Mouse (Mus musculus) stomach, postnatal 0 days (tissue): ENCODE measurements around the gene Ssc5d. TPM values are rescaled to one million over a fixed set of nuclear protein-coding genes. Genes with fewer than 3 reads are reported as not detected.
A peak's percentile ranks its signal among the peaks of the same experiment; 100 is the strongest.

ENCODE experiments used
- ATAC-seq: fragments of 200-750 bp; cut with Nextera tagmentation; 2 replicates; pipeline ENCODE4 v1.8.0; 2017; ENCODE audit not compliant: low FRiP score, low TSS enrichment
- DNase-seq: peaks from one replicate; pipeline ENCODE4 v3.0.0-alpha.2; 2016; ENCODE audit warnings: low spot score
- H3K27ac ChIP-seq: fragments of 300-500 bp; sonication (generic); replicated peaks from 2 replicates; pipeline ENCODE4 v1.5.1; 2014; ENCODE audit warnings: mild to moderate bottlenecking, control low read depth
- H3K27me3 ChIP-seq: fragments of 300-500 bp; sonication (generic); 2 replicates; pipeline ENCODE4 v1.6.1; 2014; ENCODE audit warnings: low read length; ENCODE audit not compliant: control insufficient read depth, insufficient read depth
- H3K36me3 ChIP-seq: fragments of 300-500 bp; sonication (generic); 2 replicates; pipeline ENCODE4 v1.6.1; 2014; ENCODE audit warnings: low read length, mixed read lengths; ENCODE audit not compliant: control insufficient read depth, insufficient read depth
- H3K4me1 ChIP-seq: fragments of 300-500 bp; sonication (generic); replicated peaks from 2 replicates; pipeline ENCODE4 v1.6.1; 2014; ENCODE audit warnings: antibody characterized with exemption; ENCODE audit not compliant: control insufficient read depth, insufficient read depth
- H3K4me2 ChIP-seq: fragments of 300-500 bp; sonication (generic); replicated peaks from 2 replicates; pipeline ENCODE4 v1.6.1; 2014; ENCODE audit warnings: low read depth, mild to moderate bottlenecking, control low read depth, moderate library complexity
- H3K4me3 ChIP-seq: fragments of 300-500 bp; sonication (generic); 2 replicates; pipeline ENCODE4 v1.5.1; 2014; ENCODE audit warnings: low read depth, low read length, control low read depth
- H3K9ac ChIP-seq: fragments of 300-500 bp; sonication (generic); 2 replicates; pipeline ENCODE4 v1.6.1; 2014; ENCODE audit warnings: mild to moderate bottlenecking, low read length, control low read depth, mixed read lengths
- H3K9me3 ChIP-seq: fragments of 300-500 bp; sonication (generic); 2 replicates; pipeline ENCODE4 v1.6.1; 2016; ENCODE audit warnings: low read length; ENCODE audit not compliant: control insufficient read depth
- CTCF ChIP-seq: IDR thresholded peaks from 2 replicates; pipeline ENCODE4 v1.5.1; 2016; ENCODE audit warnings: antibody characterized with exemption, low read depth, mild to moderate bottlenecking, moderate library complexity
- EP300 ChIP-seq: optimal IDR thresholded peaks from 2 replicates; pipeline ENCODE3; 2016; ENCODE audit warnings: antibody characterized with exemption
- WGBS: fragments of 180-500 bp; shearing (Covaris S2); extraction: QIAGEN DNeasy Blood & Tissue Kit; methylation state at CpG from one replicate; pipeline ENCODE4 v1.1.7; 2014; 5-methylcytosine and 5-hydroxymethylcytosine counted together
- polyA plus RNA-seq: library from polyadenylated mRNA; unstranded; fragments of >200 nt; fragmentation: Nextera tagmentation; extraction: Ambion mirVana; gene quantifications from 2 replicates; pipeline ENCODE4 v1.2.1, GENCODE M21; 2015

The Ssc5d gene
- polyA plus RNA-seq, 1 experiment from 2014 or later, result 1.3 TPM

- ATAC-seq (no peak), DNase-seq (no peak)
- Histone ChIP-seq H3K9ac (no peak overlapping the region), H3K27me3 (no peaks in the 10 kb centered on the region), H3K9me3 (no peaks in the 10 kb centered on the region), H3K4me2 (no peak overlapping the region), H3K27ac (0 out of 2 replicates have a peak overlapping the region, but pooled peaks have one; percentile 18), H3K36me3 (peaks cover 15% of the 10 kb centered on the region), H3K4me3 (no peak overlapping the region), H3K4me1 (peaks cover 9% of the 10 kb centered on the region)
- TF ChIP-seq CTCF (no peak), EP300 (no peak)
- 67% methylated on average over 23 of the region's 23 CpGs for WGBS
These were observed 4.4 kb upstream of the Ssc5d start for GRCm38 (mm10) chr7:4920976-4921823.

- no peak for TF ChIP-seq CTCF
- no peak for TF ChIP-seq EP300
- Histone ChIP-seq H3K36me3 (peaks cover 15% of the 10 kb centered on the region), H3K9ac (peak within 1 kb of the TSS; percentile 38; the same call in 1 of the 2 replicates), H3K4me2 (peak within 1 kb of the TSS; percentile 57), H3K27ac (0 out of 2 replicates have a peak within 1 kb of the TSS, but pooled peaks have one; percentile 18), H3K4me3 (peak within 1 kb of the TSS; percentile 26), H3K27me3 (no peaks in the 10 kb centered on the region), H3K4me1 (peaks cover 10% of the 10 kb centered on the region), H3K9me3 (no peaks in the 10 kb centered on the region)
- no peak for ATAC-seq
- 38% methylated on average over 8 of the region's 8 CpGs for WGBS
- DNase-seq, result no peak
These were observed 3.6 kb upstream of the Ssc5d start, which contains the start of gene Nat14 for GRCm38 (mm10) chr7:4921824-4922482. Nat14 (plus strand) TSS chr7:4922028.

- H3K27me3 ChIP-seq, result no peaks in the 10 kb centered on the region
- WGBS, result under 1% methylated on average over 14 of the region's 14 CpGs
- H3K9me3 ChIP-seq, result no peaks in the 10 kb centered on the region
- H3K4me3 ChIP-seq, result peak overlapping the region; percentile 26
- H3K4me2 ChIP-seq, result peak overlapping the region; percentile 57
- peaks cover 15% of the 10 kb centered on the region for H3K36me3 ChIP-seq
- TF ChIP-seq CTCF (no peak), EP300 (no peak)
- 0 out of 2 replicates have a peak overlapping the region, but pooled peaks have one; percentile 18 for H3K27ac ChIP-seq
- DNase-seq (peak; percentile 70), ATAC-seq (peak; percentile 16; the same call in 1 of the 2 replicates)
- H3K4me1 ChIP-seq, result peaks cover 10% of the 10 kb centered on the region
- H3K9ac ChIP-seq, result peak overlapping the region; percentile 38; the same call in 1 of the 2 replicates
These were observed 3.1 kb upstream of the Ssc5d start for GRCm38 (mm10) chr7:4922508-4922907.

GRCm38 (mm10) chr7:4922931-4923565 is 2.5 kb upstream of the Ssc5d start:
- Histone ChIP-seq H3K9me3 (no peaks in the 10 kb centered on the region), H3K4me2 (peak overlapping the region; percentile 57), H3K4me1 (peaks cover 10% of the 10 kb centered on the region), H3K4me3 (peak overlapping the region; percentile 26), H3K36me3 (peaks cover 15% of the 10 kb centered on the region), H3K27me3 (no peaks in the 10 kb centered on the region), H3K27ac (peak overlapping the region; percentile 18; the same call in 1 of the 2 replicates), H3K9ac (peak overlapping the region; percentile 38; the same call in 1 of the 2 replicates)
- 3% methylated on average over 14 of the region's 14 CpGs for WGBS
- ATAC-seq (no peak), DNase-seq (peak; percentile 41)
- TF ChIP-seq EP300 (no peak), CTCF (peak; percentile 49)

GRCm38 (mm10) chr7:4923586-4924364 is 1.8 kb upstream of the Ssc5d start:
- peaks cover 10% of the 10 kb centered on the region for H3K4me1 ChIP-seq

More at GRCm38 (mm10) chr7:4923586-4924364, 1.8 kb upstream of the Ssc5d start:
- Histone ChIP-seq H3K36me3 (peaks cover 13% of the 10 kb centered on the region), H3K27ac (peak overlapping the region; percentile 88), H3K27me3 (no peaks in the 10 kb centered on the region), H3K4me3 (0 out of 2 replicates have a peak overlapping the region, but pooled peaks have one; percentile 6), H3K9ac (peak overlapping the region; percentile 38), H3K9me3 (no peaks in the 10 kb centered on the region), H3K4me2 (peak overlapping the region; percentile 57)
- ATAC-seq, result peak; percentile 28; the same call in 1 of the 2 replicates
- peak; percentile 69 for DNase-seq
- peak; percentile 68 for TF ChIP-seq CTCF
- TF ChIP-seq EP300, result no peak
- WGBS, result 8% methylated on average over 37 of the region's 37 CpGs
